In the genomic region with DNA sequence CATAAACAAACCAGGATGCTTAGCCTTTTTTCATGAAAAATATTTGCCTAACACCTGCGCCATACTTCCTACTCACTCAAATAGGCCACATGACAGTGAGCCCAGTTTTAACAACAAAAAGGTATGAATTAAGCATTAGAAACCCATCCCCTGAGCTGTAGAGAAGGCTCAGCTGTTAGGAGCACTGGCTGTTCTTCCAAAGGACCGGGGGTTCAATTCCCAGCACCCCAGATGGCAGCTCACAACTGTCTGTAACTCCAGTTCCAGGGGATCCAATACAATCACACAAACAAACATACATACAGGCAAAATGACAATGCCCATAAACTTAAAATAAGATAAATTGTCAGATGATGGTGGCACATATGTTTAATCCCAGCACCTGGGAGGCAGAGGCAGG, we compare ENCODE assay signal across 27 mouse cellular contexts.
"Had no signal": no experiment of that assay in that cellular context is flagged by ENCODE, and none has a peak within 500 bp of the region (broad histone marks: within the 10 kb centered on the region; RNA-seq: fewer than 3 reads in every experiment).

No protein-coding gene starts in this region.

- H3K4me3 ChIP-seq: embryonic facial prominence, embryonic 10.5 days; embryonic facial prominence, embryonic 12.5 days; embryonic facial prominence, embryonic 13.5 days; embryonic facial prominence, embryonic 15.5 days; erythroblast, embryonic 14.5 days; forebrain, embryonic 10.5 days; forebrain, embryonic 12.5 days; forebrain, embryonic 13.5 days; forebrain, embryonic 15.5 days; gastrocnemius, adult 2 months; heart, adult 2 months had no signal

- H3K4me1 ChIP-seq: embryonic facial prominence, embryonic 15.5 days had no signal

- H3K27ac ChIP-seq: embryonic facial prominence, embryonic 10.5 days; embryonic facial prominence, embryonic 12.5 days; embryonic facial prominence, embryonic 13.5 days; embryonic facial prominence, embryonic 15.5 days; forebrain, embryonic 10.5 days; forebrain, embryonic 12.5 days; forebrain, embryonic 13.5 days; forebrain, embryonic 15.5 days; gastrocnemius, adult 2 months; heart, adult 2 months had no signal

- H3K4me2 ChIP-seq: embryonic facial prominence, embryonic 12.5 days; embryonic facial prominence, embryonic 13.5 days; embryonic facial prominence, embryonic 15.5 days; forebrain, embryonic 12.5 days; forebrain, embryonic 13.5 days; forebrain, embryonic 15.5 days had no signal

- H3K9ac ChIP-seq: embryonic facial prominence, embryonic 12.5 days; embryonic facial prominence, embryonic 13.5 days; embryonic facial prominence, embryonic 15.5 days; forebrain, embryonic 12.5 days; forebrain, embryonic 13.5 days; forebrain, embryonic 15.5 days; forebrain, postnatal 0 days had no signal

- DNase-seq: cerebellum, adult 2 months; cerebellum, adult 8-10 months; cerebellum, adult 9-11 months; cerebellum, postnatal 10 days; cerebellum, postnatal 14 days; cerebellum, postnatal 25 days; cerebellum, postnatal 36 days; embryo, embryonic 11 days; forebrain, postnatal 0 days; gastrocnemius, adult 2 months; gastrocnemius, postnatal 10 days; gastrocnemius, postnatal 14 days; gastrocnemius, postnatal 25 days; gastrocnemius, postnatal 36 days; heart, adult 18-20 months; heart, adult 2 months had no signal

- H3K36me3 ChIP-seq: embryonic facial prominence, embryonic 12.5 days; embryonic facial prominence, embryonic 13.5 days; embryonic facial prominence, embryonic 15.5 days; forebrain, embryonic 12.5 days; forebrain, embryonic 15.5 days had no signal

- H3K9me3 ChIP-seq: embryonic facial prominence, embryonic 15.5 days; forebrain, embryonic 15.5 days had no signal

- ATAC-seq: forebrain, embryonic 13.5 days; forebrain, embryonic 14.5 days; forebrain, embryonic 15.5 days; forebrain, embryonic 16.5 days; forebrain, postnatal 0 days had no signal

- H3K27me3 ChIP-seq: forebrain, embryonic 13.5 days; forebrain, embryonic 15.5 days had no signal
